Mouse (Mus musculus) ZHBTc4 (cell line): ENCODE results near the gene Cpsf2.
"Not testable (repeated sequence)": the region's sequence is repeated elsewhere in the genome, so short reads cannot be mapped to it uniquely, and the experiment has no call there.

Source experiments
- DNase-seq: peaks from one replicate; pipeline ENCODE4 v3.0.0-alpha.2; 2011; ENCODE audit warnings: low read depth, low spot score

Gene Cpsf2

GRCm38 (mm10) chr12:101975601-101976571 is at the start of gene Cpsf2:
Gene Cpsf2 (plus strand): TSS chr12:101975988.
- peak; percentile 90 for DNase-seq

GRCm38 (mm10) chr12:101928423-101928822 is 47.4 kb upstream of the Cpsf2 start:
- no peak for DNase-seq

GRCm38 (mm10) chr12:101935223-101935622 is 40.6 kb upstream of the Cpsf2 start:
- no peak for DNase-seq

- peak; percentile 79 for DNase-seq
Measured at GRCm38 (mm10) chr12:101937572-101937971, 38.2 kb upstream of the Cpsf2 start.

- no peak for DNase-seq
Measured at GRCm38 (mm10) chr12:101947986-101948385, 27.8 kb upstream of the Cpsf2 start.

- no peak for DNase-seq
Measured at GRCm38 (mm10) chr12:101948801-101949200, 27.0 kb upstream of the Cpsf2 start.

GRCm38 (mm10) chr12:101955821-101956220 is 20.0 kb upstream of the Cpsf2 start:
- DNase-seq = peak; percentile 79

- no peak for DNase-seq
Measured at GRCm38 (mm10) chr12:101957079-101957941, 18.5 kb upstream of the Cpsf2 start.

- peak; percentile 98 for DNase-seq
Measured at GRCm38 (mm10) chr12:101957942-101958544, 17.7 kb upstream of the Cpsf2 start, which contains the start of gene Atxn3. Gene Atxn3 (minus strand): TSS chr12:101958246.

- no peak for DNase-seq
Measured at GRCm38 (mm10) chr12:101958556-101958955, 17.2 kb upstream of the Cpsf2 start.

- DNase-seq = not testable (repeated sequence)
Measured at GRCm38 (mm10) chr12:101958960-101959780, 16.6 kb upstream of the Cpsf2 start.

GRCm38 (mm10) chr12:101971311-101971710 is 4.5 kb upstream of the Cpsf2 start:
- DNase-seq = no peak

GRCm38 (mm10) chr12:101972230-101972629 is 3.6 kb upstream of the Cpsf2 start:
- DNase-seq = no peak

- DNase-seq = no peak
Measured at GRCm38 (mm10) chr12:101974571-101974970, 1.2 kb upstream of the Cpsf2 start.

GRCm38 (mm10) chr12:101975167-101975600 is 604 bp upstream of the Cpsf2 start:
- peak; percentile 82 for DNase-seq

- DNase-seq = no peak
Measured at GRCm38 (mm10) chr12:101976651-101977403, 1.0 kb downstream of the Cpsf2 start.

- no peak for DNase-seq
Measured at GRCm38 (mm10) chr12:101977404-101977915, 1.7 kb downstream of the Cpsf2 start.

- DNase-seq = no peak
Measured at GRCm38 (mm10) chr12:101978162-101978561, 2.4 kb downstream of the Cpsf2 start.

- no peak for DNase-seq
Measured at GRCm38 (mm10) chr12:101978588-101978987, 2.8 kb downstream of the Cpsf2 start.
